In the genomic region with DNA sequence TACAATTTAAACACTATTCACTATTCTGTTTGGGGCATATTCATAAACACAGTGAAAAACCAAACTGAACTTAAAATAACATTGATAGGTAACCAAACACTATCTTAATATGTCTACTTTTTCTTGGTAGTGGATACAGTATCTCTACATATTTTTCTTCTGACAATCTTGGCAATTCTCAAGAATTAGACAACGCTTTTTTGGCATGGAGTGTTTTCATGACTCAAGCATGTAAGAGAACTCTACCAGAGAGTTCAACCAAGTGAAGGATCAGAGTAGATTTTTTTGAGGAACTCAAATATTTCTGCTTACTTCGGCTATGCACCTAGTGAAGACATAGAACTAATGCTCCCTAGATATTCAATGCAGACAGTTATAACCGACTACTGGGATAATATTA, we compare ENCODE assay signal across 29 mouse cellular contexts.
"Had no signal": no experiment of that assay in that cellular context is flagged by ENCODE, and none has a peak within 500 bp of the region (broad histone marks: within the 10 kb centered on the region; RNA-seq: fewer than 3 reads in every experiment).

No protein-coding gene starts in this region.

- H3K4me2 ChIP-seq: limb, embryonic 12.5 days; limb, embryonic 13.5 days; limb, embryonic 15.5 days; liver, embryonic 11.5 days; liver, embryonic 12.5 days; liver, embryonic 13.5 days; liver, embryonic 15.5 days; lung, embryonic 14.5 days; lung, embryonic 15.5 days; midbrain, embryonic 12.5 days; midbrain, embryonic 13.5 days had no signal

- H3K27me3 ChIP-seq: limb, embryonic 12.5 days; limb, embryonic 13.5 days; limb, embryonic 15.5 days; liver, embryonic 12.5 days; liver, embryonic 13.5 days; liver, embryonic 15.5 days; lung, embryonic 15.5 days; megakaryocyte, embryonic 14.5 days; midbrain, embryonic 12.5 days; midbrain, embryonic 13.5 days had no signal

- H3K27ac ChIP-seq: left cerebral cortex, adult 2 months; limb, embryonic 10.5 days; limb, embryonic 12.5 days; limb, embryonic 13.5 days; limb, embryonic 15.5 days; liver, embryonic 12.5 days; liver, embryonic 13.5 days; liver, embryonic 14.5 days; liver, embryonic 15.5 days; lung, embryonic 15.5 days; macrophage; midbrain, embryonic 10.5 days; midbrain, embryonic 12.5 days; midbrain, embryonic 13.5 days had no signal

- H3K4me1 ChIP-seq: limb, embryonic 10.5 days; limb, embryonic 12.5 days; limb, embryonic 13.5 days; limb, embryonic 15.5 days; liver, embryonic 15.5 days; lung, embryonic 15.5 days; megakaryocyte, embryonic 14.5 days; midbrain, embryonic 10.5 days; midbrain, embryonic 12.5 days; midbrain, embryonic 13.5 days had no signal

- H3K9me3 ChIP-seq: limb, embryonic 10.5 days; limb, embryonic 12.5 days; limb, embryonic 13.5 days; limb, embryonic 15.5 days; liver, embryonic 12.5 days; liver, embryonic 13.5 days; liver, embryonic 15.5 days; lung, embryonic 15.5 days; midbrain, embryonic 10.5 days; midbrain, embryonic 12.5 days; midbrain, embryonic 13.5 days had no signal

- H3K4me3 ChIP-seq: left cerebral cortex, adult 2 months; limb, embryonic 10.5 days; limb, embryonic 12.5 days; limb, embryonic 13.5 days; limb, embryonic 15.5 days; liver, embryonic 12.5 days; liver, embryonic 13.5 days; liver, embryonic 15.5 days; lung, embryonic 15.5 days; megakaryocyte, embryonic 14.5 days; midbrain, embryonic 10.5 days; midbrain, embryonic 12.5 days; midbrain, embryonic 13.5 days; myocyte had no signal

- DNase-seq: left cerebral cortex, postnatal 4 days; liver; liver, embryonic 13.5 days; liver, postnatal 0 days; lung, adult 18-20 months; lung, embryonic 14.5 days; lung, postnatal 10 days; lung, postnatal 14 days; lung, postnatal 36 days; lung, postnatal 4 days; midbrain, embryonic 14.5 days had no signal

- ATAC-seq: liver, embryonic 12.5 days; liver, postnatal 0 days; lung, postnatal 0 days; midbrain, embryonic 13.5 days; midbrain, embryonic 16.5 days had no signal

- H3K9ac ChIP-seq: limb, embryonic 12.5 days; limb, embryonic 13.5 days; limb, embryonic 15.5 days; liver, embryonic 12.5 days; liver, embryonic 13.5 days; liver, embryonic 14.5 days; liver, embryonic 15.5 days; liver, postnatal 0 days; lung, embryonic 14.5 days; lung, embryonic 15.5 days; midbrain, embryonic 12.5 days; midbrain, embryonic 13.5 days had no signal
